Mouse (Mus musculus): ENCODE data around the gene 4933427I04Rik. TPM values are rescaled to one million over a fixed set of nuclear protein-coding genes. Genes with fewer than 3 reads are reported as not detected.

The 4933427I04Rik gene
- not detected in 2 replicates for polyA plus RNA-seq (2015; fragmentation: Nextera tagmentation; extraction: Ambion mirVana)

- no peak within 1 kb of the TSS for H3K9ac ChIP-seq
- H3K9me3 ChIP-seq (replicated peaks) = no peaks in the 10 kb centered on the region
- no peaks in the 10 kb centered on the region for H3K4me1 ChIP-seq (replicated peaks)
- H3K36me3 ChIP-seq = no peaks in the 10 kb centered on the region
- H3K27me3 ChIP-seq = no peaks in the 10 kb centered on the region
- H3K4me2 ChIP-seq = no peak within 1 kb of the TSS
- 59% methylated on average over 3 of the region's 3 CpGs for WGBS (ENCODE audit: insufficient replicate concordance)
- H3K4me3 ChIP-seq (replicated peaks) = no peak within 1 kb of the TSS
- ATAC-seq (ENCODE audit: low read depth) = no peak
- no peak for DNase-seq
- no peak within 1 kb of the TSS for H3K27ac ChIP-seq
Measured at GRCm38 (mm10) chr4:123859379-123859778, at the start of gene 4933427I04Rik. TSS of gene 4933427I04Rik (plus strand) at chr4:123859679.

GRCm38 (mm10) chr4:123810475-123811295 lies 48.8 kb upstream of the 4933427I04Rik start:
- Histone ChIP-seq H3K9ac (no peak overlapping the region), H3K27ac (no peak overlapping the region), H3K36me3 (no peaks in the 10 kb centered on the region), H3K4me3 (replicated peaks) (no peak overlapping the region), H3K4me2 (no peak overlapping the region), H3K4me1 (replicated peaks) (no peaks in the 10 kb centered on the region), H3K9me3 (replicated peaks) (no peaks in the 10 kb centered on the region), H3K27me3 (no peaks in the 10 kb centered on the region)
- WGBS (ENCODE audit: insufficient replicate concordance) = 67% methylated on average over 12 of the region's 12 CpGs
- DNase-seq = no peak
- ATAC-seq (ENCODE audit: low read depth) = no peak

- H3K4me2 ChIP-seq = no peak overlapping the region
- no peaks in the 10 kb centered on the region for H3K4me1 ChIP-seq (replicated peaks)
- ATAC-seq (ENCODE audit: low read depth) (no peak), DNase-seq (no peak)
- H3K9ac ChIP-seq = no peak overlapping the region
- H3K27ac ChIP-seq = no peak overlapping the region
- H3K4me3 ChIP-seq (replicated peaks) = no peak overlapping the region
- no peaks in the 10 kb centered on the region for H3K9me3 ChIP-seq (replicated peaks)
- no peaks in the 10 kb centered on the region for H3K27me3 ChIP-seq
- H3K36me3 ChIP-seq = no peaks in the 10 kb centered on the region
- WGBS (ENCODE audit: insufficient replicate concordance) = 56% methylated on average over 3 of the region's 3 CpGs
Measured at GRCm38 (mm10) chr4:123812525-123812924, 47.0 kb upstream of the 4933427I04Rik start.

- Histone ChIP-seq H3K4me2 (no peak overlapping the region), H3K27me3 (no peaks in the 10 kb centered on the region), H3K9me3 (replicated peaks) (no peaks in the 10 kb centered on the region), H3K9ac (no peak overlapping the region), H3K4me1 (replicated peaks) (no peaks in the 10 kb centered on the region), H3K27ac (no peak overlapping the region), H3K4me3 (replicated peaks) (no peak overlapping the region), H3K36me3 (no peaks in the 10 kb centered on the region)
- no peak for DNase-seq
- no peak for ATAC-seq (ENCODE audit: low read depth)
- 61% methylated on average over 7 of the region's 7 CpGs for WGBS (ENCODE audit: insufficient replicate concordance)
Measured at GRCm38 (mm10) chr4:123814030-123814501, 45.4 kb upstream of the 4933427I04Rik start.

- H3K9me3 ChIP-seq (replicated peaks) = no peaks in the 10 kb centered on the region
- H3K4me2 ChIP-seq = no peak overlapping the region
- H3K4me1 ChIP-seq (replicated peaks) = no peaks in the 10 kb centered on the region
- no peaks in the 10 kb centered on the region for H3K36me3 ChIP-seq
- H3K4me3 ChIP-seq (replicated peaks) = no peak overlapping the region
- DNase-seq = no peak
- H3K9ac ChIP-seq = no peak overlapping the region
- ATAC-seq (ENCODE audit: low read depth) = no peak
- no peaks in the 10 kb centered on the region for H3K27me3 ChIP-seq
- 48% methylated on average over 4 of the region's 4 CpGs for WGBS (ENCODE audit: insufficient replicate concordance)
- H3K27ac ChIP-seq = no peak overlapping the region
Measured at GRCm38 (mm10) chr4:123819093-123819610, 40.3 kb upstream of the 4933427I04Rik start.

- Histone ChIP-seq H3K9me3 (replicated peaks) (no peaks in the 10 kb centered on the region; the same call in 1 of the 2 replicates), H3K27me3 (no peaks in the 10 kb centered on the region), H3K4me1 (replicated peaks) (no peaks in the 10 kb centered on the region), H3K27ac (no peak overlapping the region), H3K4me3 (replicated peaks) (no peak overlapping the region), H3K4me2 (no peak overlapping the region), H3K9ac (no peak overlapping the region), H3K36me3 (no peaks in the 10 kb centered on the region)
- ATAC-seq (ENCODE audit: low read depth) (no peak), DNase-seq (no peak)
- 64% methylated on average over 8 of the region's 8 CpGs for WGBS (ENCODE audit: insufficient replicate concordance)
Measured at GRCm38 (mm10) chr4:123842126-123842525, 17.4 kb upstream of the 4933427I04Rik start.

- 48% methylated on average over 4 of the region's 4 CpGs for WGBS (ENCODE audit: insufficient replicate concordance)
- Histone ChIP-seq H3K4me2 (no peak overlapping the region), H3K27ac (no peak overlapping the region), H3K4me3 (replicated peaks) (no peak overlapping the region), H3K9me3 (replicated peaks) (no peaks in the 10 kb centered on the region), H3K4me1 (replicated peaks) (no peaks in the 10 kb centered on the region), H3K9ac (no peak overlapping the region), H3K36me3 (no peaks in the 10 kb centered on the region), H3K27me3 (no peaks in the 10 kb centered on the region)
- ATAC-seq (ENCODE audit: low read depth) = no peak
- no peak for DNase-seq
Measured at GRCm38 (mm10) chr4:123856888-123857287, 2.6 kb upstream of the 4933427I04Rik start.

GRCm38 (mm10) chr4:123858090-123858489 lies 1.4 kb upstream of the 4933427I04Rik start:
- H3K27me3 ChIP-seq = no peaks in the 10 kb centered on the region
- no peaks in the 10 kb centered on the region for H3K36me3 ChIP-seq
- H3K27ac ChIP-seq = no peak overlapping the region
- WGBS (ENCODE audit: insufficient replicate concordance) = 60% methylated on average over 7 of the region's 7 CpGs
- no peak overlapping the region for H3K4me2 ChIP-seq
- H3K9ac ChIP-seq = no peak overlapping the region
- no peaks in the 10 kb centered on the region for H3K4me1 ChIP-seq (replicated peaks)
- H3K9me3 ChIP-seq (replicated peaks) = no peaks in the 10 kb centered on the region
- DNase-seq (no peak), ATAC-seq (ENCODE audit: low read depth) (no peak)
- H3K4me3 ChIP-seq (replicated peaks) = no peak overlapping the region

- 31% methylated on average over 2 of the region's 2 CpGs for WGBS (ENCODE audit: insufficient replicate concordance)
- Histone ChIP-seq H3K4me1 (replicated peaks) (no peaks in the 10 kb centered on the region), H3K9ac (no peak overlapping the region), H3K4me3 (replicated peaks) (no peak overlapping the region), H3K27me3 (no peaks in the 10 kb centered on the region), H3K4me2 (no peak overlapping the region), H3K9me3 (replicated peaks) (no peaks in the 10 kb centered on the region), H3K27ac (no peak overlapping the region), H3K36me3 (no peaks in the 10 kb centered on the region)
- no peak for ATAC-seq (ENCODE audit: low read depth)
- no peak for DNase-seq
Measured at GRCm38 (mm10) chr4:123859803-123860202, 324 bp downstream of the 4933427I04Rik start.

GRCm38 (mm10) chr4:123860621-123861020 lies 1.1 kb downstream of the 4933427I04Rik start:
- H3K4me3 ChIP-seq (replicated peaks) = no peak overlapping the region
- ATAC-seq (ENCODE audit: low read depth) = no peak
- H3K4me2 ChIP-seq = no peak overlapping the region
- no peak overlapping the region for H3K9ac ChIP-seq
- no peaks in the 10 kb centered on the region for H3K9me3 ChIP-seq (replicated peaks)
- no peaks in the 10 kb centered on the region for H3K4me1 ChIP-seq (replicated peaks)
- WGBS (ENCODE audit: insufficient replicate concordance) = 61% methylated on average over 5 of the region's 5 CpGs
- DNase-seq = no peak
- no peak overlapping the region for H3K27ac ChIP-seq
- no peaks in the 10 kb centered on the region for H3K27me3 ChIP-seq
- H3K36me3 ChIP-seq = no peaks in the 10 kb centered on the region

- no peak for ATAC-seq (ENCODE audit: low read depth)
- Histone ChIP-seq H3K9ac (no peak overlapping the region), H3K4me2 (no peak overlapping the region), H3K4me3 (replicated peaks) (no peak overlapping the region), H3K36me3 (no peaks in the 10 kb centered on the region), H3K27me3 (0 out of 2 replicates have a peak, but pooled peaks cover 4% of the 10 kb centered on the region), H3K4me1 (replicated peaks) (no peaks in the 10 kb centered on the region), H3K9me3 (replicated peaks) (no peaks in the 10 kb centered on the region), H3K27ac (no peak overlapping the region)
- DNase-seq = no peak
- 78% methylated on average over 5 of the region's 5 CpGs for WGBS (ENCODE audit: insufficient replicate concordance)
Measured at GRCm38 (mm10) chr4:123893726-123894125, 34.2 kb downstream of the 4933427I04Rik start.
